Mouse (Mus musculus) C2C12 (cell line): ENCODE measurements around the gene Tex12. TPM values are rescaled to one million over a fixed set of nuclear protein-coding genes. Genes with fewer than 3 reads are reported as not detected.

Source experiments
- H3K27me3 ChIP-seq: one replicate; pipeline ENCODE4 v1.6.1; 2011; ENCODE audit not compliant: control insufficient read depth, insufficient read depth, insufficient read length
- H3K36me3 ChIP-seq: one replicate; pipeline ENCODE4 v1.6.1; 2011; ENCODE audit not compliant: control insufficient read depth, insufficient read depth
- H3K4me3 ChIP-seq: one replicate; pipeline ENCODE4 v1.5.1; 2011; ENCODE audit warnings: mild to moderate bottlenecking, control low read depth; ENCODE audit not compliant: poor library complexity, insufficient read depth, severe bottlenecking
- H3K79me2 ChIP-seq: one replicate; pipeline ENCODE4 v1.6.1; 2011; ENCODE audit not compliant: control insufficient read depth, insufficient read depth
- H3K79me3 ChIP-seq: one replicate; pipeline ENCODE4 v1.6.1; 2011; ENCODE audit warnings: low read depth, control low read depth
- H3ac ChIP-seq: one replicate; pipeline ENCODE3; 2011; ENCODE audit warnings: low read depth; ENCODE audit not compliant: control insufficient read depth, insufficient read length
- CEBPB ChIP-seq: IDR thresholded peaks from one replicate; pipeline ENCODE4 v1.6.1; 2011; ENCODE audit warnings: low read depth, mild to moderate bottlenecking, control low read depth, moderate library complexity
- CTCF ChIP-seq: IDR thresholded peaks from one replicate; pipeline ENCODE4 v1.5.1; 2011; ENCODE audit not compliant: control insufficient read depth, insufficient read depth, insufficient read length
- FOSL1 ChIP-seq: IDR thresholded peaks from one replicate; pipeline ENCODE4 v1.8.0; 2011; ENCODE audit warnings: mild to moderate bottlenecking, low read length; ENCODE audit not compliant: poor library complexity, insufficient read depth, severe bottlenecking
- MAX ChIP-seq: IDR thresholded peaks from one replicate; pipeline ENCODE4 v1.6.1; 2011; ENCODE audit warnings: mild to moderate bottlenecking, control low read depth
- MYOD1 ChIP-seq: IDR thresholded peaks from one replicate; pipeline ENCODE4 v1.6.1; 2011; ENCODE audit warnings: low read depth; ENCODE audit not compliant: control insufficient read depth, insufficient read length
- MYOG ChIP-seq: IDR thresholded peaks from one replicate; pipeline ENCODE4 v1.6.1; 2011; ENCODE audit not compliant: control insufficient read depth, insufficient read length; ENCODE audit errors: extremely low read depth
- USF1 ChIP-seq: IDR thresholded peaks from one replicate; pipeline ENCODE4 v1.6.1; 2011; ENCODE audit warnings: low read depth, mild to moderate bottlenecking, control low read depth, moderate library complexity
- polyA plus RNA-seq: library from polyadenylated mRNA; unstranded; fragments of >200 nt; fragmentation: generic; extraction: Trizol; gene quantifications from one replicate; pipeline ENCODE4 v1.2.1, GENCODE M21; 2012; ENCODE audit warnings: missing spikeins

The Tex12 gene
- polyA plus RNA-seq, 1 experiment, result not detected

DNA sequence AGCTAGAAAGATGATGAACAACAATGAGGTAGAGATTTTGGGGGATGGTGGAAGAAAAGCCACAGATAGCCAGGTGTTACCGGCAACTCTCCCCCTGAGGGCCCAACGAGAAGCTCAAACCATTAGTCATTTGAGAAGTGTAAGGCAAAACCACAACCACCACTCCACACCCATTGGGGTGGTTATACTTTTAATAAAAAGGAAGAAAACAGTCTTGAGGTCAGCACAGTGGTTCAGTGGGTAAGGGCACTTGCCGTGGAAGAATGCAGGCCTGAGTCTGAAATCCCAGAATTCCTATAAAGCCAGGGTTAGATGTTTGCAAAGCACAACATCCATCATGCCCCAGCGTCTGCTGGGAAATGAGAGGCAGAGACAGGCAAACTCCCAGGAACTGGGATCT, 23.8 kb downstream of the Tex12 start:
- no peak for TF ChIP-seq CEBPB
- peak; percentile 34 for TF ChIP-seq MYOD1
- H3K4me3 ChIP-seq, result no peak overlapping the region
- H3K27me3 ChIP-seq, result no peaks in the 10 kb centered on the region
- no peaks in the 10 kb centered on the region for H3K79me3 ChIP-seq
- no peaks in the 10 kb centered on the region for H3K79me2 ChIP-seq
- H3ac ChIP-seq, result no peak overlapping the region
- H3K36me3 ChIP-seq, result no peaks in the 10 kb centered on the region

DNA sequence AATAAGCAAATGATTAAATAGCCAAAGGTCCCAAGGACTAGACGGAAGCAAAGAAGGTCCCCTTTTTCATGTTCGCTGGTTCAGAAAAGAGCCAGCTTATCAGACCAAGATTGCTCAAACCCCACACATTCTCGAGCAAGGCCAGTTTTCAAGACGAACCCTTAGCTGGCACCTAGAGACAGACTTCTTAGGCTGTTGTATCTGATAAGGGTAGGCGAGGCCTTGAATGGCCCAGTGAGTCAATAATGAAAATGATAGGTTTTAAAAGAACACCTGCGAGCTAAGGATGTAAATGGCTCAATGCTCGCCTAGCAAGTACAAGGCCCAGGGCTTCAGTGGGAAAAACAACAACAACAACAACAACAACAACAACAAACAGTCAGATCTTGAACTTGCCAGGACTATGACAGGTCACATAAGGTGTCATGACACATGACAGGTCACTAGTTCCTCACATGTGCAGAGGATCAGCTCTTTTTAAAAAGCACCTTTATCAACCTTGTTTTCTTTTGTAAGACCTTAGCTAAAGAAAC, 24.5 kb downstream of the Tex12 start:
- no peaks in the 10 kb centered on the region for H3K36me3 ChIP-seq
- no peaks in the 10 kb centered on the region for H3K79me3 ChIP-seq
- H3K4me3 ChIP-seq, result no peak overlapping the region
- H3ac ChIP-seq, result no peak overlapping the region
- no peak for TF ChIP-seq FOSL1
- no peak for TF ChIP-seq CEBPB
- no peak for TF ChIP-seq MYOG
- TF ChIP-seq MAX, result no peak
- TF ChIP-seq CTCF, result no peak
- no peak for TF ChIP-seq MYOD1
- no peak for TF ChIP-seq USF1
- H3K79me2 ChIP-seq, result no peaks in the 10 kb centered on the region
- H3K27me3 ChIP-seq, result no peaks in the 10 kb centered on the region

DNA sequence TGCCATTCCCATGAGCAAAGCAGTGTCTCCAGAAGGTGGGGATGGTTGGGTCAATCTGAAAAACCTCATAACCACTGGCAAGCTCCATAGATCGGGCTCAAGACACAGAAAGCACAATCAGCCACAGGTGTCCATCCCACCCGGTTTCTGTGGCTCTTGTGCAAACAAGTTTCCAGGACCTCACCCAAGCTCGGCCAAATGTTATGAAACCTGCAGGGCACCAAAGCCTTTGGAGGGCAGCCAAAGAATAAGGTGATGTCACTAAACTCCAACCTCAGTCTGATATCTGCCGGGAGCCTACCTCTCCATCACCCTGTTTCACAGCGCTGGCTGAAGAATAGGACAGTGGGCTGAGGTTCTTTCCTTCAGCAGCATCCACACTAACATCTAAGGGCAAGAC, 25.2 kb downstream of the Tex12 start:
- Histone ChIP-seq H3K27me3 (no peaks in the 10 kb centered on the region), H3K4me3 (no peak overlapping the region), H3K79me2 (no peaks in the 10 kb centered on the region), H3ac (no peak overlapping the region), H3K36me3 (no peaks in the 10 kb centered on the region), H3K79me3 (no peaks in the 10 kb centered on the region)
- TF ChIP-seq MYOD1 (no peak), FOSL1 (no peak)

- Histone ChIP-seq H3K4me3 (no peak overlapping the region), H3ac (no peak overlapping the region), H3K27me3 (no peaks in the 10 kb centered on the region), H3K36me3 (no peaks in the 10 kb centered on the region), H3K79me3 (no peaks in the 10 kb centered on the region), H3K79me2 (no peaks in the 10 kb centered on the region)
- TF ChIP-seq USF1, result no peak
- TF ChIP-seq MAX, result no peak
- TF ChIP-seq MYOD1, result no peak
- no peak for TF ChIP-seq MYOG
- no peak for TF ChIP-seq FOSL1
- TF ChIP-seq CTCF, result no peak
- no peak for TF ChIP-seq CEBPB
Measured at GRCm38 (mm10) chr9:50533791-50534190, 27.3 kb downstream of the Tex12 start.

GRCm38 (mm10) chr9:50533328-50533727, 27.8 kb downstream of the Tex12 start:
- no peaks in the 10 kb centered on the region for H3K79me2 ChIP-seq
- H3K27me3 ChIP-seq, result no peaks in the 10 kb centered on the region
- no peaks in the 10 kb centered on the region for H3K79me3 ChIP-seq
- H3K36me3 ChIP-seq, result no peaks in the 10 kb centered on the region
- no peak overlapping the region for H3ac ChIP-seq
- H3K4me3 ChIP-seq, result no peak overlapping the region
- no peak for TF ChIP-seq CEBPB
- no peak for TF ChIP-seq CTCF
- no peak for TF ChIP-seq MYOG
- TF ChIP-seq MAX, result no peak
- TF ChIP-seq FOSL1, result no peak
- no peak for TF ChIP-seq MYOD1
- TF ChIP-seq USF1, result no peak

DNA sequence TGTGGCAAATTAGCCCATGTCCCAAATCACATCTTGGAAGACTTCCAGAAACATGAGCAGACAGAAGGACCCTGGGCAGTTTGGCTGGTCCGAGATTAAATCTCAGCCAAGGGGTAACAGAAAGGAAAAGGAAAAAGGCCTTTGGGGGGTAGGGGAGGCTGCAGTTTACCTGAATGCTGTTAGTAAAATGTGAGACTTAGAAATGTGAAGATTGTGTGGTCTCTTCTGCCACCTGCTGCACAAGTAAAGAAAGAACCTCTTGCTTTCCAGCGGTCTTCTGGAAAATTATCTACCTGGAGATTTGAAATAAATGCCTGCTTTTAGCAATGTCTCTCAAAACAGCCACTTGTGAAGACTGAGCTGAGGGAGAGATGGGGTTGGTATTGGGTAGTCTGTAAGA, 30.2 kb downstream of the Tex12 start:
- H3K79me3 ChIP-seq, result no peaks in the 10 kb centered on the region
- no peaks in the 10 kb centered on the region for H3K36me3 ChIP-seq
- H3K4me3 ChIP-seq, result no peak overlapping the region
- H3K79me2 ChIP-seq, result peaks cover 11% of the 10 kb centered on the region
- TF ChIP-seq FOSL1 (no peak), USF1 (no peak), MAX (no peak), MYOG (no peak), MYOD1 (no peak), CEBPB (no peak), CTCF (no peak)
- no peaks in the 10 kb centered on the region for H3K27me3 ChIP-seq
- no peak overlapping the region for H3ac ChIP-seq
